Comparison of ENCODE assay signal across 8 mouse cellular contexts in the genomic region with DNA sequence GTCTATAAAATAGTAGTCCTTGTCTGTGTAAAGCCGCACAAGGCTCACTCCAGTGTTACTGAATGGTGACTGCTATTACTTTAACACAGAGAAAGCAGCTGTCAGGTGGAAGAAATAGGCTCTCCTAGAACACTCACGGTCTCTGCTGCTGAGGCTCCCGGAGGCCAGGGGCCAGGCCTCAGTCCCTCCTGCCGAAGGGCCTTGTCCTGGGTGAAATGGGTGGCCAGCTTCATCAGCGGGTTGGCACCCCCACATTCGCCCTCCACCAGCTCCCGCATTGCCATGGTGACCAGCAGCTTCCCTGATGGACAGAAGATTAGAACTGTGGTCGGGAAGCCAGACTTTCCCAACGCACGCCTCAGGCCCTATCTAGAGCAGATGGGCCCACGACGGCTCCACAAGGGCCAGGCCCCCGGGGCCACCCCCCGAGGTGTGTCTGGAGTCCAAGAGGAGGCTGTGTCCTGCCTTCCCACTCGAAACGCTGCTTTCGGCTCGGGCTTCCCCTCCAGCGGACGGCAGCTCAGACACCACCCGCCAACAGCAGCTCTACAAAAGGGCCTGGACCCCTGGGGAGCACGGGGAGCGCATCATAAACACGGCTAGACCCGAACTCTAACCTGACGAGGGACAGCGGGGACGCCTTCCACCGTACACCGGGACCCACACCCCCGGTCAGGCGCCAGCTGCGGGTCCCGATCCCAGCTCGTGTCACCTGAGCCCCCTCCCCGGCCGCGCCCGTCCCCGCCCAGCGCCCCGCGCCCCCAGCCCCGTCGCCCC. TPM values are rescaled to one million over a fixed set of nuclear protein-coding genes. Genes with fewer than 3 reads are reported as not detected.
DNase-seq lines count a peak whose midpoint lies in the region; ATAC-seq and TF ChIP-seq lines count a peak whose summit lies in the region.

No protein-coding gene starts in this region.

- peaks cover 6% of the 10 kb centered on the region; the same call in 1 of the 2 replicates for H3K4me1 ChIP-seq in limb, embryonic 14.5 days (ENCODE audit: control insufficient read depth, insufficient read depth, low read length)
- peaks cover 16% of the 10 kb centered on the region for H3K4me1 ChIP-seq in midbrain, embryonic 14.5 days (ENCODE audit: control insufficient read depth, insufficient read depth, low read length)

- H3K4me2 ChIP-seq in limb, embryonic 14.5 days (replicated peaks; ENCODE audit: low read depth, low read length, severe bottlenecking): peak overlapping the region; percentile 88
- H3K4me2 ChIP-seq in midbrain, embryonic 14.5 days (ENCODE audit: low read length): peak overlapping the region; percentile 82

- TF ChIP-seq POLR2A in limb, embryonic 14.5 days (IDR thresholded peaks at IDR 0.05; ENCODE audit: borderline replicate concordance, extremely low read depth, insufficient read depth, insufficient read length): no peak

- no peak; the same call in 1 of the 2 replicates for ATAC-seq in limb, embryonic 14.5 days (ENCODE audit: low FRiP score, low read depth)
- ATAC-seq in midbrain, embryonic 14.5 days (ENCODE audit: low FRiP score, low TSS enrichment): peak; percentile 64

- DNase-seq in urinary bladder, postnatal 14 days (ENCODE audit: low spot score): peak; percentile 45
- DNase-seq in urinary bladder, adult 2 months (ENCODE audit: low spot score): no peak
- peak; percentile 76 for DNase-seq in cerebellum, adult 9-10 months
- DNase-seq in forelimb bud, embryonic 11.5 days (ENCODE audit: low read depth, low spot score): peak; percentile 16
- peak; percentile 65 for DNase-seq in induced T-regulatory cell, adult 2 months (ENCODE audit: low read depth)
- DNase-seq in limb, embryonic 14.5 days (ENCODE audit: low spot score): peak; percentile 25
- DNase-seq in midbrain, embryonic 14.5 days: peak; percentile 71
- peak; percentile 45 to 79 for DNase-seq in spleen, postnatal 4 days (ENCODE audit: low spot score in 2 of 2)

- WGBS in limb, embryonic 14.5 days: 3% methylated on average over 42 of the region's 45 CpGs
- 2% methylated on average over 45 of the region's 45 CpGs for WGBS in midbrain, embryonic 14.5 days

- H3K36me3 ChIP-seq in limb, embryonic 14.5 days (ENCODE audit: control insufficient read depth, insufficient read depth, low read length): peaks cover 24% of the 10 kb centered on the region
- peaks cover 24% of the 10 kb centered on the region for H3K36me3 ChIP-seq in midbrain, embryonic 14.5 days (ENCODE audit: control insufficient read depth, insufficient read depth, low read length)

- no peaks in the 10 kb centered on the region for H3K9me3 ChIP-seq in limb, embryonic 14.5 days (ENCODE audit: control insufficient read depth, low read length)
- H3K9me3 ChIP-seq in midbrain, embryonic 14.5 days (ENCODE audit: control insufficient read depth, low read length): no peaks in the 10 kb centered on the region

- H3K4me3 ChIP-seq in limb, embryonic 14.5 days (replicated peaks; ENCODE audit: low read length): peak overlapping the region; percentile 94
- H3K4me3 ChIP-seq in midbrain, embryonic 14.5 days (replicated peaks; ENCODE audit: low read depth, low read length): peak overlapping the region; percentile 90

- peak overlapping the region; percentile 88 for H3K9ac ChIP-seq in limb, embryonic 14.5 days (ENCODE audit: low read depth, low read length, severe bottlenecking)
- peak overlapping the region; percentile 84 for H3K9ac ChIP-seq in midbrain, embryonic 14.5 days (replicated peaks; ENCODE audit: low read length)

- H3K27me3 ChIP-seq in limb, embryonic 14.5 days (ENCODE audit: control insufficient read depth, insufficient read depth, low read length): no peaks in the 10 kb centered on the region
- no peaks in the 10 kb centered on the region for H3K27me3 ChIP-seq in midbrain, embryonic 14.5 days (ENCODE audit: control insufficient read depth, insufficient read depth, low read length)

- H3K27ac ChIP-seq in limb, embryonic 14.5 days (replicated peaks; ENCODE audit: low read depth, low read length): peak overlapping the region; percentile 63
- H3K27ac ChIP-seq in midbrain, embryonic 14.5 days (replicated peaks; ENCODE audit: low read depth, low read length): peak overlapping the region; percentile 80

RNA-seq across cellular contexts. Expression of a gene that starts 0.5 kb away (rescaled TPM):
- 36.7 and 41.2 TPM in 2 replicates for polyA plus RNA-seq in urinary bladder, adult 2 months (2012; rRNA removed)
- 53.9 and 60.7 TPM in 2 replicates for polyA plus RNA-seq in limb, embryonic 14.5 days (2012; rRNA removed)
- polyA plus RNA-seq in limb, embryonic 14.5 days (2014; fragmentation: Nextera tagmentation; extraction: Ambion mirVana): 34.7 and 43.3 TPM in 2 replicates
- 63.8 and 66.2 TPM in 2 replicates for polyA plus RNA-seq in midbrain, embryonic 14.5 days (2014; fragmentation: Nextera tagmentation; extraction: Ambion mirVana)

RNA-seq across cellular contexts. Expression of a gene that starts 50.3 kb away (rescaled TPM):
- polyA plus RNA-seq in urinary bladder, adult 2 months (2012; rRNA removed): 1.4 and 1.6 TPM in 2 replicates
- 11.2 and 16.3 TPM in 2 replicates for polyA plus RNA-seq in limb, embryonic 14.5 days (2012; rRNA removed)
- 5.1 and 6.4 TPM in 2 replicates for polyA plus RNA-seq in limb, embryonic 14.5 days (2014; fragmentation: Nextera tagmentation; extraction: Ambion mirVana)
- 78.0 and 105 TPM in 2 replicates for polyA plus RNA-seq in midbrain, embryonic 14.5 days (2014; fragmentation: Nextera tagmentation; extraction: Ambion mirVana)
